Mouse (Mus musculus): ENCODE measurements at regions not wholly inside any gene's neighbourhood (a gene's known extent, or its start where the extent isn't known, plus 50 kb on each side); places are given as distances from the start of the nearest gene placed in this dataset.

- no peak for TF ChIP-seq CTCF (IDR thresholded peaks at IDR 0.05; ENCODE audit: borderline replicate concordance, insufficient read depth, low read depth, low read length)
- no peak for TF ChIP-seq POLR2A (IDR thresholded peaks at IDR 0.05; ENCODE audit: borderline replicate concordance, insufficient read depth, low read length)
Measured at GRCm38 (mm10) chr10:98373314-98373713, 540.9 kb upstream of the Atp2b1 start.

Data from cerebellum, adult 2 months (tissue).